Mouse (Mus musculus) thymus, adult 2 months (tissue): ENCODE results near the gene Pias1.

Experiments used
- CTCF ChIP-seq: fragments of 200-500 bp; IDR thresholded peaks from 2 replicates; pipeline ENCODE4 v1.5.1; 2012; ENCODE audit warnings: mild to moderate bottlenecking, control low read depth, low read length, moderate library complexity, borderline replicate concordance; ENCODE audit not compliant: control insufficient read depth, poor library complexity, insufficient read depth; ENCODE audit errors: extremely low read depth
- POLR2A ChIP-seq: fragments of 200-500 bp; IDR thresholded peaks from 2 replicates; pipeline ENCODE4 v1.6.1; 2012; ENCODE audit warnings: mild to moderate bottlenecking, low read length, control low read depth, moderate library complexity; ENCODE audit not compliant: control insufficient read depth, poor library complexity, insufficient read depth; ENCODE audit errors: extremely low read depth

GRCm38 (mm10) chr9:62828662-62829086 lies 159.1 kb downstream of the Pias1 start:
- no peak for TF ChIP-seq POLR2A
- peak; percentile 96 for TF ChIP-seq CTCF
